Mouse (Mus musculus) erythroblast, embryonic 14.5 days (primary cell): ENCODE measurements at regions not wholly inside any gene's neighbourhood (a gene's known extent, or its start where the extent isn't known, plus 50 kb on each side); places are given as distances from the start of the nearest gene placed in this dataset.

Source experiments
- GATA1 ChIP-seq: IDR thresholded peaks from 2 replicates; pipeline ENCODE4 v1.6.1; 2012; ENCODE audit warnings: low read length, inconsistent platforms, mixed read lengths
- TAL1 ChIP-seq: IDR thresholded peaks from 3 replicates; pipeline ENCODE4 v1.6.1; 2012; ENCODE audit warnings: low read length, inconsistent platforms, mixed read lengths

GRCm38 (mm10) chr3:60218938-60219337 is 137.3 kb downstream of the Sucnr1 start:
- no peak for TF ChIP-seq TAL1
- no peak for TF ChIP-seq GATA1
